Mouse (Mus musculus) limb, embryonic 11.5 days (tissue): ENCODE measurements at regions not wholly inside any gene's neighbourhood (a gene's known extent, or its start where the extent isn't known, plus 50 kb on each side); places are given as distances from the start of the nearest gene placed in this dataset.
A peak's percentile ranks its signal among the peaks of the same experiment; 100 is the strongest.

ENCODE experiments used
- ATAC-seq: fragments of 200-750 bp; cut with Nextera tagmentation; 2 replicates; pipeline ENCODE4 v1.8.0; 2017; ENCODE audit warnings: low read depth; ENCODE audit not compliant: insufficient number of reproducible peaks, low FRiP score, low TSS enrichment
- DNase-seq: peaks from one replicate; pipeline ENCODE4 v3.0.0-alpha.2; 2015; ENCODE audit warnings: low spot score
- H3K27ac ChIP-seq: fragments of 300-500 bp; sonication (generic); replicated peaks from 2 replicates; pipeline ENCODE4 v1.5.1; 2014; ENCODE audit warnings: low read depth, mild to moderate bottlenecking, low read length
- H3K27me3 ChIP-seq: fragments of 300-500 bp; sonication (generic); 2 replicates; pipeline ENCODE4 v1.6.1; 2014; ENCODE audit warnings: mild to moderate bottlenecking, low read length, mixed read lengths; ENCODE audit not compliant: control insufficient read depth, insufficient read depth
- H3K36me3 ChIP-seq: fragments of 300-500 bp; sonication (generic); 2 replicates; pipeline ENCODE4 v1.6.1; 2014; ENCODE audit warnings: mild to moderate bottlenecking, low read length, moderate library complexity, mixed read lengths; ENCODE audit not compliant: control insufficient read depth, insufficient read depth
- H3K4me1 ChIP-seq: fragments of 300-500 bp; sonication (generic); 2 replicates; pipeline ENCODE4 v1.6.1; 2014; ENCODE audit warnings: low read length, mixed read lengths; ENCODE audit not compliant: control insufficient read depth, insufficient read depth
- H3K4me2 ChIP-seq: fragments of 300-500 bp; sonication (generic); 2 replicates; pipeline ENCODE4 v1.6.1; 2014; ENCODE audit warnings: low read depth, mild to moderate bottlenecking, moderate library complexity; ENCODE audit not compliant: severe bottlenecking
- H3K4me3 ChIP-seq: fragments of 300-500 bp; sonication (generic); 2 replicates; pipeline ENCODE4 v1.5.1; 2014; ENCODE audit warnings: low read depth, low read length
- H3K9ac ChIP-seq: fragments of 300-500 bp; sonication (generic); 2 replicates; pipeline ENCODE4 v1.6.1; 2014; ENCODE audit warnings: mild to moderate bottlenecking, low read length
- H3K9me3 ChIP-seq: fragments of 300-500 bp; sonication (generic); 2 replicates; pipeline ENCODE4 v1.6.1; 2016; ENCODE audit warnings: low read length; ENCODE audit not compliant: control insufficient read depth
- WGBS: fragments of 180-500 bp; shearing (Covaris S2); extraction: QIAGEN DNeasy Blood & Tissue Kit; methylation state at CpG from one replicate; pipeline ENCODE4 v1.1.7; 2014; 5-methylcytosine and 5-hydroxymethylcytosine counted together

DNA sequence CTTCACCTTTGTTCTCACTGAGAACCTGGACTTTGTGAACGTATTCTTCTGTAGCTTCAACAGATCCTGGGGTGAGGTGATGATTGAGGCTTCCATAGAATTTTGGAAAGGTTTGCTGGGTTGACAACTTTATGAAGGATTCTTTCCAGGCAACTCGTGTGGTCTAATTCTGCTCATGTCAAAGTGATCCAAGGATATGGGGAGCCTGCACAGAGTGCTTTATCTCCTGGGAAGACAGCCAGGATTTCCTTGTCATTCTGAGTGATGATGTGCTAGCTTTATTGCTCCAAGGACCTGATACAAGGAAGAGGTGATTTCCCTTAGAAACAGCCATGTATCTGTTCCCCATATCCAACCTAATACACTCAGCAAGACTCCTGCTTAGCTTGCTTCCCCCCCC, 63.0 kb upstream of the Kif16b start:
- Histone ChIP-seq H3K4me3 (no peak overlapping the region), H3K9me3 (no peaks in the 10 kb centered on the region), H3K9ac (no peak overlapping the region), H3K27ac (no peak overlapping the region), H3K4me1 (no peaks in the 10 kb centered on the region), H3K27me3 (no peaks in the 10 kb centered on the region), H3K36me3 (no peaks in the 10 kb centered on the region), H3K4me2 (no peak overlapping the region)
- no peak for ATAC-seq
- WGBS = 47% methylated on average over 2 of the region's 2 CpGs
- no peak for DNase-seq

- H3K4me1 ChIP-seq = no peaks in the 10 kb centered on the region
- H3K9me3 ChIP-seq = no peaks in the 10 kb centered on the region
- no peak overlapping the region for H3K4me3 ChIP-seq
- ATAC-seq (no peak), DNase-seq (peak; percentile 64)
- no peak overlapping the region for H3K9ac ChIP-seq
- WGBS = 25% methylated on average over 4 of the region's 4 CpGs
- no peaks in the 10 kb centered on the region for H3K27me3 ChIP-seq
- no peaks in the 10 kb centered on the region for H3K36me3 ChIP-seq
- no peak overlapping the region for H3K4me2 ChIP-seq
- H3K27ac ChIP-seq = no peak overlapping the region
Observed at GRCm38 (mm10) chr2:142967250-142967649, 65.9 kb upstream of the Kif16b start.

DNA sequence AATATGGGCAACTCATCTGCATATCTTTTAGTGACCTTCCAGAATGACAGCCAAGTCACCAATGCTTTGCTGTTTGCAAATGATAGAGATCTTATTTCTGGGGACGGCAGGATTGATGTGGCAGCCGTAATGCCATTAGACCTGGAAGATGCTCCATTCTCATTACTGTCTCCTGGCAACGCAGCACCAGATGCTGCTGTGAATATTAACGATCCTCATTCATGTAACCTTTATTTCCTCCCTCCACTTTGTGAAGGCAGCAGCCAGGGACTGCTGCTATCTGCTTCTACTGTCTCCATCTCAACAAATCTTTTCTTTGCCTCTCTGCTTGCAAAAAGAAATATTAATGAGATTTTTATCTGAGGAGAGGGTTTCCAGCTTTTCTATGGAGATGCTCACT, 79.4 kb upstream of the Kif16b start:
- Histone ChIP-seq H3K4me3 (no peak overlapping the region), H3K36me3 (no peaks in the 10 kb centered on the region), H3K4me1 (no peaks in the 10 kb centered on the region), H3K9ac (no peak overlapping the region), H3K27ac (no peak overlapping the region), H3K27me3 (no peaks in the 10 kb centered on the region), H3K9me3 (no peaks in the 10 kb centered on the region), H3K4me2 (no peak overlapping the region)
- ATAC-seq = no peak
- no peak for DNase-seq
- 50% methylated on average over 4 of the region's 4 CpGs for WGBS

DNA sequence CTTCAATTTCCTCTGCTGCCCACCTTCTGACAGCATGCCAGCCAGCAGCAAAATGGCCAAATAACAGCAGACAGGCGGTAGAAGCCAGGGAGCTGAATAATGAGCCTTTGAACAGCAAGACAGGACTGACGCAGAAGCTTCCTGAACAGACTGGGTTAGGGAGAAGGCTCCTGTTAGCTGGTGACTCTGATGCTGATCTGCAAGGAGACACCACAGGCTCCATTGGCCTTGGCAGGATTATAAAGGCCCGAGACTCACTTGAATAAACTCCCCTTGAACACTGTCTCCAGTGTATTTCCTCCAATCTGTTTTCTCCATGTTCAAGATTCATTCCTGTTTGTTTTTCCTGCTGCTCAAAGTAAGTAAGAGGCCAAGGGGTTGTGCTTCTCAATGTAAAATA, 74.1 kb upstream of the Snrpb2 start:
- no peaks in the 10 kb centered on the region for H3K27me3 ChIP-seq
- no peaks in the 10 kb centered on the region for H3K4me1 ChIP-seq
- no peak overlapping the region for H3K27ac ChIP-seq
- H3K9ac ChIP-seq = no peak overlapping the region
- no peak overlapping the region for H3K4me2 ChIP-seq
- H3K36me3 ChIP-seq = no peaks in the 10 kb centered on the region
- 67% methylated on average over 3 of the region's 3 CpGs for WGBS
- no peak overlapping the region for H3K4me3 ChIP-seq
- DNase-seq (no peak), ATAC-seq (no peak)
- H3K9me3 ChIP-seq = no peaks in the 10 kb centered on the region

DNA sequence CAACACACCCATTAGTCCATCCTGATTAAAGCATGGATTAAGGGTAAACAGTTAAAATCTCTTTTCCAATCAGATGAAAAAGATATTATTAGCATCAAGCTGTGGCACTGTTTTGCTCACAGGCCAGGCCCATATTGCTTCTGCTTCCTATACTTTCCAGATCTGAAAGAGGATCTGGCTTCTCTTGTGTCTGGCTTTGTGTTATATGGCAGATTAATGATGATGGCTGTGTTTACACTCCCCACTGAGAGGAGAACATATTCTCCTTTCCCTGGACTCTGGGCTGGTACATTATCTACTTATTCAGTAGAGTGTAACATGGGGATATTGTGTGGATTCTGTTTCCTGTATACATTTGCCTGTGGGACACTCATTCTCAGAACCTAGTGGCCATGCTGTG, 66.8 kb upstream of the Snrpb2 start:
- H3K36me3 ChIP-seq = no peaks in the 10 kb centered on the region
- no peak overlapping the region for H3K4me3 ChIP-seq
- no peak overlapping the region for H3K27ac ChIP-seq
- no peaks in the 10 kb centered on the region for H3K9me3 ChIP-seq
- H3K27me3 ChIP-seq = no peaks in the 10 kb centered on the region
- H3K4me1 ChIP-seq = no peaks in the 10 kb centered on the region
- no peak overlapping the region for H3K9ac ChIP-seq
- no peak overlapping the region for H3K4me2 ChIP-seq
- DNase-seq = no peak
- no peak for ATAC-seq

DNA sequence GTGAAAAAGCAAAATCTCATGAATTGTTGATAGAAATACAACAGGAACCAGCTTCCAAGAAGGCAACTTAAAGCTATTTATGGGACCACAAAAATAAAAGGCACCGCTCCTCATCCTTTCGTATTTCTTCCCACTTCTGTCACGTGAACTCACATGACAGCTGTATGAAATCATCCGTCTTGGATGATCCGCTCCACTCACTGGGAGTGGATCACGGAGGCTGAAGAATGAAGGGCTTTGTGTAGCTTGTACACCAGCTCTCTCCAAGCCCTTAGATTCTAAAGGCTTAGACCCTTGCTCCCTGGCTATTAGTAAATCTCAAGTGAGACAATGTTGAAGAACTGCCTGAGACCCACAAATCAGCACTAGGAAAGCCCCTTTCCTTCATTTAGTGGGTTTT, 60.0 kb upstream of the Snrpb2 start:
- no peak overlapping the region for H3K9ac ChIP-seq
- no peak for DNase-seq
- ATAC-seq = no peak
- H3K36me3 ChIP-seq = no peaks in the 10 kb centered on the region
- H3K4me2 ChIP-seq = no peak overlapping the region
- no peak overlapping the region for H3K27ac ChIP-seq
- 95% methylated on average over 6 of the region's 6 CpGs for WGBS
- H3K9me3 ChIP-seq = no peaks in the 10 kb centered on the region
- H3K4me1 ChIP-seq = no peaks in the 10 kb centered on the region
- H3K27me3 ChIP-seq = no peaks in the 10 kb centered on the region
- H3K4me3 ChIP-seq = no peak overlapping the region

DNA sequence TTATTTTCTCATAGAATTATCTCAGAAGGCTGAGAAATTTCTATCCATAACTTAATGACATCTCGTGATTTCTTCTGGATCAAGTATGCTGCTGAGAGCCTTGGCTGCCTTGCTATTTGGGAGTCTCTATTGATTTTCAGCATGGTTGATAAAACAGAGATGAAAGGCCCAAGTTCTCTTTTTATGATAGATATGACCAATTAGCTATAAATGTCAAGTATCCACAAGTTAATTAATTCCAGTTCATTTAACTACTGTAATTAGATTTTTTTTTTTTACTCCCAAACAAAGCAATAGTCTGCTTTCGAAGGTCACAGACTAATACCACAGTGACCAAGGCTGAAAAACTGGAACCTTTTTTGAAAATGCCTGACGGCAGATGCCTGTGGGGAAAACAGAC, 59.5 kb upstream of the Snrpb2 start:
- Histone ChIP-seq H3K9me3 (no peaks in the 10 kb centered on the region), H3K9ac (no peak overlapping the region), H3K27me3 (no peaks in the 10 kb centered on the region), H3K4me1 (no peaks in the 10 kb centered on the region), H3K4me3 (no peak overlapping the region), H3K4me2 (no peak overlapping the region), H3K36me3 (no peaks in the 10 kb centered on the region), H3K27ac (no peak overlapping the region)
- WGBS = 82% methylated on average over 3 of the region's 3 CpGs
- DNase-seq = no peak
- ATAC-seq = no peak

DNA sequence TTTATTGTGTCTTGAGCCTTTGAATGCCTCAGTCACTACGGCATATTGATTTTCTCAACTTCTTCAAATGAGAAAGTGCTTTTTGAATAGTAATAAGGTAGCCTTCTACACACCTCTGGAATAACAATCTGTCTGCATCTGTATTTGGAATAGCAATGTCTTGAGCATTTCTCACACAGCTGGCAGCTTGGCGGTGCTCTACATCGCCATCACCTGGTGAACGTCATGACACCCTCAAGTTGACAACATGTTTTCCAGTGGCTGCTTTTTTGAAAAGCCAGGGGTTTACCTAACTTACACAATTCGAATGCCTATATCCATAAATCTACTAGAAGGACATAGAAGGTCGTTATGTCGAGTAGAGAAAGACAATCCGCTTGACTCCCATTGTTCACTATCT, 51.5 kb upstream of the Snrpb2 start:
- Histone ChIP-seq H3K4me3 (no peak overlapping the region), H3K27me3 (no peaks in the 10 kb centered on the region), H3K36me3 (no peaks in the 10 kb centered on the region), H3K9ac (no peak overlapping the region), H3K4me2 (no peak overlapping the region), H3K4me1 (no peaks in the 10 kb centered on the region), H3K9me3 (no peaks in the 10 kb centered on the region), H3K27ac (no peak overlapping the region)
- WGBS = 57% methylated on average over 8 of the region's 8 CpGs
- peak; percentile 26 for DNase-seq
- no peak for ATAC-seq
